Mouse (Mus musculus) stomach, embryonic 14.5 days (tissue): ENCODE results near the gene Trim23. TPM values are rescaled to one million over a fixed set of nuclear protein-coding genes. Genes with fewer than 3 reads are reported as not detected.
"Not testable (repeated sequence)": the region's sequence is repeated elsewhere in the genome, so short reads cannot be mapped to it uniquely, and the experiment has no call there.

Source experiments
- ATAC-seq: fragments of 200-750 bp; cut with Nextera tagmentation; 2 replicates; pipeline ENCODE4 v1.8.0; 2017; ENCODE audit warnings: low read depth, moderate TSS enrichment; ENCODE audit not compliant: insufficient number of reproducible peaks, insufficient read depth, low FRiP score
- H3K27ac ChIP-seq: fragments of 300-500 bp; sonication (generic); 2 replicates; pipeline ENCODE4 v1.5.1; 2014; ENCODE audit warnings: mild to moderate bottlenecking, low read length, moderate library complexity, mixed read lengths
- H3K27me3 ChIP-seq: fragments of 300-500 bp; sonication (generic); 2 replicates; pipeline ENCODE4 v1.6.1; 2014; ENCODE audit warnings: low read length, control low read depth, mixed read lengths; ENCODE audit not compliant: control insufficient read depth, insufficient read depth
- H3K36me3 ChIP-seq: fragments of 300-500 bp; sonication (generic); 2 replicates; pipeline ENCODE4 v1.6.1; 2014; ENCODE audit warnings: mild to moderate bottlenecking, control low read depth, low read length, moderate library complexity, mixed read lengths; ENCODE audit not compliant: control insufficient read depth, insufficient read depth
- H3K4me1 ChIP-seq: fragments of 300-500 bp; sonication (generic); 2 replicates; pipeline ENCODE4 v1.6.1; 2014; ENCODE audit warnings: low read length, control low read depth, mixed read lengths; ENCODE audit not compliant: control insufficient read depth, insufficient read depth
- H3K4me2 ChIP-seq: fragments of 300-500 bp; sonication (generic); replicated peaks from 2 replicates; pipeline ENCODE4 v1.6.1; 2014; ENCODE audit warnings: low read depth, low read length, control low read depth
- H3K4me3 ChIP-seq: fragments of 300-500 bp; sonication (generic); 2 replicates; pipeline ENCODE4 v1.5.1; 2014; ENCODE audit warnings: low read depth, low read length, control low read depth
- H3K9ac ChIP-seq: fragments of 300-500 bp; sonication (generic); replicated peaks from 2 replicates; pipeline ENCODE4 v1.6.1; 2014; ENCODE audit warnings: low read depth, mild to moderate bottlenecking, control low read depth, low read length, moderate library complexity, mixed read lengths
- H3K9me3 ChIP-seq: fragments of 300-500 bp; sonication (generic); 2 replicates; pipeline ENCODE4 v1.6.1; 2016; ENCODE audit warnings: low read depth, low read length, control low read depth; ENCODE audit not compliant: control insufficient read depth
- WGBS: fragments of 180-500 bp; shearing (Covaris S2); extraction: QIAGEN DNeasy Blood & Tissue Kit; methylation state at CpG from one replicate; pipeline ENCODE4 v1.1.7; 2014; 5-methylcytosine and 5-hydroxymethylcytosine counted together
- polyA plus RNA-seq: library from polyadenylated mRNA; unstranded; fragments of >200 nt; fragmentation: Nextera tagmentation; extraction: Ambion mirVana; gene quantifications from 2 replicates; pipeline ENCODE4 v1.2.1, GENCODE M21; 2014

Trim23 gene
- polyA plus RNA-seq, 1 experiment from 2014 or later, result 19.3 TPM

- Histone ChIP-seq H3K27me3 (no peaks in the 10 kb centered on the region), H3K4me3 (no peak overlapping the region), H3K36me3 (peaks cover 18% of the 10 kb centered on the region), H3K27ac (no peak overlapping the region), H3K4me2 (no peak overlapping the region), H3K9me3 (no peaks in the 10 kb centered on the region), H3K4me1 (no peaks in the 10 kb centered on the region), H3K9ac (no peak overlapping the region)
- no peak for ATAC-seq
- 67% methylated on average over 1 of the region's 1 CpGs for WGBS
Measured at GRCm38 (mm10) chr13:104155686-104156085, 22.9 kb upstream of the Trim23 start.

- H3K4me1 ChIP-seq, result 0 out of 2 replicates have a peak, but pooled peaks cover 6% of the 10 kb centered on the region
- peaks cover 6% of the 10 kb centered on the region for H3K36me3 ChIP-seq
- H3K27me3 ChIP-seq, result no peaks in the 10 kb centered on the region
- no peak overlapping the region for H3K9ac ChIP-seq
- ATAC-seq, result no peak
- H3K27ac ChIP-seq, result no peak overlapping the region
- no peak overlapping the region for H3K4me2 ChIP-seq
- H3K4me3 ChIP-seq, result no peak overlapping the region
- no peaks in the 10 kb centered on the region for H3K9me3 ChIP-seq
- 82% methylated on average over 5 of the region's 5 CpGs for WGBS
Measured at GRCm38 (mm10) chr13:104171711-104172110, 6.9 kb upstream of the Trim23 start.

- Histone ChIP-seq H3K4me3 (no peak overlapping the region), H3K9me3 (no peaks in the 10 kb centered on the region), H3K27ac (no peak overlapping the region), H3K9ac (no peak overlapping the region), H3K27me3 (no peaks in the 10 kb centered on the region), H3K4me2 (no peak overlapping the region), H3K36me3 (peaks cover 3% of the 10 kb centered on the region), H3K4me1 (0 out of 2 replicates have a peak, but pooled peaks cover 6% of the 10 kb centered on the region)
- no peak for ATAC-seq
Measured at GRCm38 (mm10) chr13:104172498-104172897, 6.1 kb upstream of the Trim23 start.

- Histone ChIP-seq H3K36me3 (peaks cover 11% of the 10 kb centered on the region), H3K4me3 (peak overlapping the region; percentile 83), H3K9me3 (no peaks in the 10 kb centered on the region), H3K4me1 (peaks cover 11% of the 10 kb centered on the region; the same call in 1 of the 2 replicates), H3K9ac (0 out of 2 replicates have a peak overlapping the region, but pooled peaks have one; percentile 57), H3K4me2 (peak overlapping the region; percentile 69), H3K27ac (no peak overlapping the region), H3K27me3 (no peaks in the 10 kb centered on the region)
- no peak for ATAC-seq
- 48% methylated on average over 3 of the region's 3 CpGs for WGBS
Measured at GRCm38 (mm10) chr13:104176874-104177273, 1.7 kb upstream of the Trim23 start.

GRCm38 (mm10) chr13:104177796-104178649 is 574 bp upstream of the Trim23 start, which contains the start of gene Trappc13:
Trappc13 (minus strand) TSS chr13:104178469.
- Histone ChIP-seq H3K36me3 (peaks cover 11% of the 10 kb centered on the region), H3K27me3 (no peaks in the 10 kb centered on the region), H3K9ac (peak within 1 kb of the TSS; percentile 60), H3K4me3 (peak within 1 kb of the TSS; percentile 83), H3K4me2 (peak within 1 kb of the TSS; percentile 69), H3K4me1 (peaks cover 8% of the 10 kb centered on the region; the same call in 1 of the 2 replicates), H3K9me3 (no peaks in the 10 kb centered on the region), H3K27ac (peak within 1 kb of the TSS; percentile 85)
- peak; percentile 86 for ATAC-seq
- WGBS, result under 1% methylated on average over 32 of the region's 32 CpGs

- WGBS, result 17% methylated on average over 13 of the region's 13 CpGs
- Histone ChIP-seq H3K36me3 (peaks cover 11% of the 10 kb centered on the region), H3K4me2 (peak overlapping the region; percentile 62), H3K27ac (peak overlapping the region; percentile 59; the same call in 1 of the 2 replicates), H3K9me3 (no peaks in the 10 kb centered on the region), H3K27me3 (no peaks in the 10 kb centered on the region), H3K9ac (peak overlapping the region; percentile 60), H3K4me3 (peak overlapping the region; percentile 83), H3K4me1 (peaks cover 8% of the 10 kb centered on the region; the same call in 1 of the 2 replicates)
- ATAC-seq, result no peak
Measured at GRCm38 (mm10) chr13:104179176-104179888, 735 bp downstream of the Trim23 start.

GRCm38 (mm10) chr13:104187357-104187756 is 8.8 kb downstream of the Trim23 start:
- 69% methylated on average over 4 of the region's 4 CpGs for WGBS
- ATAC-seq, result no peak
- peaks cover 19% of the 10 kb centered on the region for H3K36me3 ChIP-seq

GRCm38 (mm10) chr13:104195891-104196290 is 17.3 kb downstream of the Trim23 start:
- H3K9ac ChIP-seq, ATAC-seq, H3K9me3 ChIP-seq, H3K27ac ChIP-seq, H3K4me2 ChIP-seq, H3K4me3 ChIP-seq, H3K27me3 ChIP-seq, H3K4me1 ChIP-seq: not testable (repeated sequence)
- peaks cover 17% of the 10 kb centered on the region for H3K36me3 ChIP-seq

More at GRCm38 (mm10) chr13:104187357-104187756, 8.8 kb downstream of the Trim23 start:
- no peak overlapping the region for H3K4me2 ChIP-seq
- H3K27me3 ChIP-seq, result no peaks in the 10 kb centered on the region
- H3K27ac ChIP-seq, result no peak overlapping the region
- no peaks in the 10 kb centered on the region for H3K4me1 ChIP-seq
- H3K4me3 ChIP-seq, result no peak overlapping the region
- H3K9ac ChIP-seq, result no peak overlapping the region
- no peaks in the 10 kb centered on the region for H3K9me3 ChIP-seq
